Mouse (Mus musculus) lung, embryonic 16.5 days (tissue): ENCODE data around the gene Atg2b. TPM values are rescaled to one million over a fixed set of nuclear protein-coding genes. Genes with fewer than 3 reads are reported as not detected.
A peak's percentile ranks its signal among the peaks of the same experiment; 100 is the strongest.

Experiments used
- ATAC-seq: fragments of 200-750 bp; cut with Nextera tagmentation; 2 replicates; pipeline ENCODE4 v1.8.0; 2017; ENCODE audit warnings: low read depth, mild to moderate bottlenecking, moderate library complexity
- H3K27ac ChIP-seq: fragments of 300-500 bp; sonication (generic); 2 replicates; pipeline ENCODE4 v1.5.1; 2014; ENCODE audit warnings: mild to moderate bottlenecking, control low read depth, low read length
- H3K27me3 ChIP-seq: fragments of 300-500 bp; sonication (generic); 2 replicates; pipeline ENCODE4 v1.6.1; 2014; ENCODE audit warnings: low read depth, low read length, mixed read lengths; ENCODE audit not compliant: control insufficient read depth, insufficient read depth
- H3K36me3 ChIP-seq: fragments of 300-500 bp; sonication (generic); 2 replicates; pipeline ENCODE4 v1.6.1; 2014; ENCODE audit warnings: low read length; ENCODE audit not compliant: control insufficient read depth, insufficient read depth
- H3K4me1 ChIP-seq: fragments of 300-500 bp; sonication (generic); replicated peaks from 2 replicates; pipeline ENCODE4 v1.6.1; 2014; ENCODE audit warnings: low read length, mixed read lengths; ENCODE audit not compliant: control insufficient read depth, insufficient read depth
- H3K4me2 ChIP-seq: fragments of 300-500 bp; sonication (generic); 2 replicates; pipeline ENCODE4 v1.6.1; 2014; ENCODE audit warnings: low read depth, low read length, control low read depth
- H3K4me3 ChIP-seq: fragments of 300-500 bp; sonication (generic); 2 replicates; pipeline ENCODE4 v1.5.1; 2014; ENCODE audit warnings: mild to moderate bottlenecking, low read length, control low read depth
- H3K9ac ChIP-seq: fragments of 300-500 bp; sonication (generic); 2 replicates; pipeline ENCODE4 v1.6.1; 2014; ENCODE audit warnings: low read length, control low read depth
- H3K9me3 ChIP-seq: fragments of 300-500 bp; sonication (generic); 2 replicates; pipeline ENCODE4 v1.6.1; 2016; ENCODE audit warnings: low read length; ENCODE audit not compliant: control insufficient read depth
- WGBS: fragments of 180-500 bp; shearing (Covaris S2); extraction: QIAGEN DNeasy Blood & Tissue Kit; methylation state at CpG from one replicate; pipeline ENCODE4 v1.1.7; 2014; 5-methylcytosine and 5-hydroxymethylcytosine counted together
- polyA plus RNA-seq: library from polyadenylated mRNA; unstranded; fragments of >200 nt; fragmentation: Nextera tagmentation; extraction: Ambion mirVana; gene quantifications from 2 replicates; pipeline ENCODE4 v1.2.1, GENCODE M21; 2015

Atg2b gene
- polyA plus RNA-seq, 1 experiment from 2014 or later = 11.1 TPM

DNA sequence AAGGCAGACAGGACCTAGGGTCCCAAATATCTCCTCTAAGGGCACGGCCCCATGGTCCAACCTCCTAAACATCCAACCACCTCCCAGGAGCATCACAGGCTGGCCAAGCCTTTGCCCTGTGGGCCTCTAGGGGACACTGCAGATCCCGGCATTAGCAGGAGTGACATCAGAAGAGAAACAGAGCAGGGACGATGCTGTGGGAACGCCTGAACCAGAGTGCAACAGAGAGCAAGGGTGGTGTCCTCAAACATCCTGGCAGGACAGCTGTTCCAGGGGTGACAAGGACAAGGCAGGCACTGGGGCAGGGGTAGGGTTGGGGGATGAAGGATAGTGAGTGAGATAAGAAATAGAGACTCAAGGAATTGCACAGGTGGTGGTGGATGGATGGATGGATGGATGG, 78.1 kb downstream of the Atg2b start:
- H3K4me3 ChIP-seq = no peak overlapping the region
- no peaks in the 10 kb centered on the region for H3K27me3 ChIP-seq
- no peaks in the 10 kb centered on the region for H3K9me3 ChIP-seq
- no peak overlapping the region for H3K27ac ChIP-seq
- 56% methylated on average over 4 of the region's 4 CpGs for WGBS
- H3K4me2 ChIP-seq = no peak overlapping the region
- H3K9ac ChIP-seq = no peak overlapping the region
- ATAC-seq = no peak
- 0 out of 2 replicates have a peak, but pooled peaks cover 2% of the 10 kb centered on the region for H3K4me1 ChIP-seq
- no peaks in the 10 kb centered on the region for H3K36me3 ChIP-seq

DNA sequence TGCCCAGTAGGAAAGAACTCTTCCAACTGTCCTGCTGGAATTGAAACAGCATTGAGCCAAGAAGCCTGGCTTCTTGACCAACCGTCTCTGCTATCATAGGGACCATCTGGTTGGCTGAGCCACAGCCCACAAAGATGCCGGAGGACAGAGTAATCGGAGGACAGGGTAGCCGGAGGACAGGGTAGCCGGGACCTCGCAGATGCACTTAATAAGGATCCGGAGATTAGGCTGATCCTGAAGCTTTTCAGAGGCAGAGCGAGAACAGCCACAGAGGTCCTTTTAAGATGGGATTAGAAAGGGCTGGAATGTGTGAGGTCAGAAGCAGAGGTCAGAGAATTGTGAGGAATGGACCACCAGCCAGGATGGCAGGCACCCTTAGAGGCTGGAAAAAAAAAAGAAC, 79.8 kb downstream of the Atg2b start:
- no peaks in the 10 kb centered on the region for H3K36me3 ChIP-seq
- no peak overlapping the region for H3K4me2 ChIP-seq
- ATAC-seq = no peak
- no peaks in the 10 kb centered on the region for H3K9me3 ChIP-seq
- H3K9ac ChIP-seq = no peak overlapping the region
- no peak overlapping the region for H3K27ac ChIP-seq
- H3K27me3 ChIP-seq = no peaks in the 10 kb centered on the region
- WGBS = 36% methylated on average over 8 of the region's 8 CpGs
- no peak overlapping the region for H3K4me3 ChIP-seq
- H3K4me1 ChIP-seq = 0 out of 2 replicates have a peak, but pooled peaks cover 2% of the 10 kb centered on the region

DNA sequence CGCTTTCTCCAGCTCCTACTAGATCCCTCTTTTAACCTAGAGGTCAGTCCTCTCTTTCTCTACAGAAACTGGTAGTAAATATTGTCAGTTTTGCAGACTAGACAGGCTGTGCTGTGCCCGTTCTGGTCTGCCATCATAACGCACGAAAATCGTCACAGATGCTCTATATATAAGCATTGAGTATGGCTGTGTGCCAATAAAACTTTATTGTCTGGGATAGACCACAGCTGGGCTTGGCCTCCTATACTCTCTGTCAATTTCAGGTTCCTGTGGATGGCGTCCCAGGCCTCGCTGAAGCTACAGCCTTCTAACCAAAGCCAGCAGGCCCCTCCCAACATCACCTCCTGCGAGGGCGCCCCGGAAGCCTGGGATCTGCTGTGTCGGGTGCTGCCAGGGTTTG, 81.1 kb downstream of the Atg2b start:
- peak; percentile 61 for ATAC-seq
- H3K36me3 ChIP-seq = no peaks in the 10 kb centered on the region

DNA sequence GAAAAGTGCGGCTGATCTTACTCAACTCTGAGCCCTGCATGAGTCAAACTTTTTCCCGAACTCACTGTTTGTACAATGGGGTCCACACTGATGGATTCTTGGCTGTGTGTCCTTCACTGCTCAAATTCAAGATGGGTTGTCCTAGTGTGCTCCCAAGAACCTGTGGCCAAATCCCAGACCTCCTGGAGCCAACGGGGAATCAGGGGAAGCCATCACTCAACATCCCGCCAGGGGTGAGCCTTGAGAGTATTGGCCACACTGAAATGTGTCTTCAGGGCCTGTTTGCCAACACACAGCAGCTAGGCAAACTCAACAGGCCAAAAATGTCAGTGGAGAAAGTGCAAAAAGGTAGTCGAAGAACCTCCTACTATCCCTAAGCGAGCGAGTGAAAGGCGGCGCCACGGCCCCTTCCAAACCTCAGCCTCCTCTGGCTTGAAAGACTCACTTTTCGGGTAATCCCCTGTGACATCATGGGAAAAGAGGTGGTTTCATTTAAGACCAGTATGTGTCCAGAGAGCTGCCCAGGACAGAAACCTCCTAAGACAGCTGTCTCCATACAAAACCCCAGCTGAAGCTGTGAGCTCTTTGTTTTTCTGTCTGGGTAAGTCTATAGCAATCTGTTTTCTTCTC, 82.3 kb downstream of the Atg2b start, which contains the start of gene Bdkrb1:
Bdkrb1 (plus strand) TSS at position 505 of the 630 bp plus-strand sequence.
- H3K36me3 ChIP-seq = no peaks in the 10 kb centered on the region
- no peak within 1 kb of the TSS for H3K4me2 ChIP-seq
- H3K4me1 ChIP-seq = 0 out of 2 replicates have a peak, but pooled peaks cover 2% of the 10 kb centered on the region
- no peak within 1 kb of the TSS for H3K9ac ChIP-seq
- no peak for ATAC-seq
- no peaks in the 10 kb centered on the region for H3K9me3 ChIP-seq
- WGBS = 79% methylated on average over 11 of the region's 11 CpGs
- no peak within 1 kb of the TSS for H3K27ac ChIP-seq
- H3K4me3 ChIP-seq = no peak within 1 kb of the TSS
- no peaks in the 10 kb centered on the region for H3K27me3 ChIP-seq

More for the DNA sequence above, 81.1 kb downstream of the Atg2b start:
- H3K9me3 ChIP-seq = no peaks in the 10 kb centered on the region
- H3K27me3 ChIP-seq = no peaks in the 10 kb centered on the region
- no peak overlapping the region for H3K9ac ChIP-seq
- no peak overlapping the region for H3K27ac ChIP-seq
- H3K4me1 ChIP-seq = 0 out of 2 replicates have a peak, but pooled peaks cover 2% of the 10 kb centered on the region
- WGBS = 66% methylated on average over 11 of the region's 11 CpGs
- H3K4me2 ChIP-seq = no peak overlapping the region
- H3K4me3 ChIP-seq = no peak overlapping the region

DNA sequence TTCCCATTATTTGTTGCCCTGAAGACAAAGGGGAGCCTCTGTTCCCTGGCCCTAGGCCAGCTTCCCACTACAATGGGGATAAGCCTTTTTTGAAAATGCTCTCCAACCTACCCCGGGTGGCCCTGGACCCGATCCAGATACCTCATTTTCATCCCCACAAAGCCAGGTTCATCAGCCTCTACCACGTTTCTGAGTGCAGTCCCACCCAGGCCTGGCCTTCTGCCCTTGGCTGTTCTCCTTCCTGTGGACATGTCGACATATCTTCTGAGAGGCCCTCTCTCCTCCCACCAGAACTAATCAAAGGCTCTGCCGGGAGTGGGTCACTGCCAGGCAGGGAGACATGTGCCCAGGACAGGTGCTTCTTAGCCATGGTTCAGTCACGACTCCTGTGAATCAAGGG, 83.4 kb downstream of the Atg2b start:
- no peak for ATAC-seq
- Histone ChIP-seq H3K4me3 (no peak overlapping the region), H3K9ac (no peak overlapping the region), H3K36me3 (no peaks in the 10 kb centered on the region), H3K27ac (no peak overlapping the region), H3K9me3 (no peaks in the 10 kb centered on the region), H3K27me3 (no peaks in the 10 kb centered on the region), H3K4me1 (0 out of 2 replicates have a peak, but pooled peaks cover 2% of the 10 kb centered on the region), H3K4me2 (no peak overlapping the region)
- WGBS = 53% methylated on average over 6 of the region's 6 CpGs

DNA sequence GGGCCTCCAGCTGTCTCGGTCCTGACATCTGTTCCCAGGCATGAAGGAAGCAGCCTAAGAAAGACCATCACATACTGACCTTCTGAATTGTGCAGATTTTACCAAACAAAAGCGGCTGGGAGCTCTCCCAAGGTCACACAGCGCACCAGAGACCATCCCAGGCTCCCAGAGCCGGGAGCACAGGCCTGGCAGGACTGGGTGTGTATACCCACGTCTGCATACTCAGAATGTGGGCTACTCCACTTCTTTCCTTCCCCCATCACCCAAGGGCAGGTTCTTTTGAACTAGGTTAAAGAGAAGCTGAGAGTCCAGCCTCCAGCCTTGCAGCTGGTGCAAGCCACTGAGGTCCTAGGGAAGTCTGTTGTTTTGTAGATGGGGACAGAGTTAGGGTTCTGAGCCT, 85.9 kb downstream of the Atg2b start:
- Histone ChIP-seq H3K4me1 (no peaks in the 10 kb centered on the region), H3K27me3 (no peaks in the 10 kb centered on the region), H3K9ac (no peak overlapping the region), H3K4me2 (no peak overlapping the region), H3K36me3 (no peaks in the 10 kb centered on the region), H3K27ac (no peak overlapping the region), H3K4me3 (no peak overlapping the region), H3K9me3 (no peaks in the 10 kb centered on the region)
- WGBS = 62% methylated on average over 5 of the region's 5 CpGs
- ATAC-seq = no peak

DNA sequence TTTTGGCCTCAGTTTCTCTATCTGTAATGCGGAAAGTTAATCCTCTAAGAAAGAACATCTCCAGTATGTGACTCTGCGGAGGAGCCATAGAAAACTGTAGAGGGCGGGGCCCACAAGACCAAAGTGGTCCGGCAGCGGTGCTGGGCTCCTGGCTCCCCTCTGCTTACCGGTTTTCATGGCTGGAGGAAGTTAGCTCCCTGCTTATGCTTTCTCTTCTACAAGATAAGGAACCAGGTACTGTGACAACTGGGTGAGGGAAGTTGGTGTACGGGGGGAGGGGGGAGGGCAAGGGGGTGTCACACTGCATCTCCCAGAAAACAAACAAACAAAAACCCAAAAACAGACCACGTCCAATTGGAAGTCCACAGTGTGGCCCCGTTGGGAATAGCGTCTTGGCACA, 86.5 kb downstream of the Atg2b start:
- H3K27me3 ChIP-seq = no peaks in the 10 kb centered on the region
- H3K9me3 ChIP-seq = no peaks in the 10 kb centered on the region
- H3K4me3 ChIP-seq = no peak overlapping the region
- WGBS = 74% methylated on average over 10 of the region's 10 CpGs
- ATAC-seq = no peak
- no peaks in the 10 kb centered on the region for H3K4me1 ChIP-seq
- no peaks in the 10 kb centered on the region for H3K36me3 ChIP-seq
- H3K9ac ChIP-seq = no peak overlapping the region
- no peak overlapping the region for H3K4me2 ChIP-seq
- no peak overlapping the region for H3K27ac ChIP-seq

DNA sequence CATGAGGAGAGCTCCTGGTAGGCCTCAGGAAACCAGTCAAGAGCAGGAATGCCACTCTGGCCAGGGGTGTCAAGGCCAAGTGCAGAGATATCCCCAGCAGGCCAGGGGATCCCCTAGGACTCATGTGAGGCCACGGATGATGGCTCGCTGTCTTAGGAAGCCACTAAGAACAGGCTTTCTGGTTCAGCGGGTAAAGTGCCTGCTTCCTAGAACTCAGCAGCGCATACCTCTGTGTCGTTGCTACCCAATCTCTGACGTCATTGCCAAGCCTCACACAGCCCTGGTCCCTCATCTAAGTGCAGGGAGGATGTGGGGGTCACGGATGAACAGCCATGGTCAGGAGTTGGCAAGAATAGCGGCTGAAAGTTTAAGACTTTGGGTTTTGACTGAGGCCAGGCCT, 87.9 kb downstream of the Atg2b start:
- WGBS = 82% methylated on average over 8 of the region's 8 CpGs
- Histone ChIP-seq H3K4me3 (no peak overlapping the region), H3K27ac (no peak overlapping the region), H3K36me3 (no peaks in the 10 kb centered on the region), H3K9ac (no peak overlapping the region), H3K4me1 (no peaks in the 10 kb centered on the region), H3K9me3 (no peaks in the 10 kb centered on the region), H3K4me2 (no peak overlapping the region), H3K27me3 (no peaks in the 10 kb centered on the region)
- ATAC-seq = no peak

DNA sequence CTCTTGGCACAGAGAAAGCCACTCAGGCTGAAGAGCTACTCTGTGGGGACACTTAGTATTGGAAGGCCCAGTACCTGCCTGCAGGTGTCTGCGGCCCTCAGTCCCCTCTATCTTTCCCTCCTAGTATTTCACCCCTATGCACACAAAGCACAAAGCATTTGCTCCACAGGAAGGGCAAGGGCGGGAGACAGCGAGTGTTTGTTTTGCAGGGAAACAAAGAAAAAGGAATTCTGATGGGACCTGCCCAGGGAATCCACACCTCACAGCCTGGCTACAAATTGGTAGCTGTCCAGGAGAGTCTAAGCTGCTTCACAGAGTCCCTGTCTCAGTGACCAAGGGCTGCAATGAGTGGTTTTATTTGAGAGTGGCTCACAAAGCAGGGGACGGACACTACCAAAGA, 91.5 kb downstream of the Atg2b start:
- Histone ChIP-seq H3K4me1 (no peaks in the 10 kb centered on the region), H3K27me3 (no peaks in the 10 kb centered on the region), H3K9ac (no peak overlapping the region), H3K4me2 (no peak overlapping the region), H3K36me3 (no peaks in the 10 kb centered on the region), H3K4me3 (no peak overlapping the region), H3K9me3 (no peaks in the 10 kb centered on the region), H3K27ac (no peak overlapping the region)
- whole genome bisulfite sequencing = 53% methylated on average over 4 of the region's 4 CpGs
- no peak for ATAC-seq
